Mouse (Mus musculus): ENCODE data around the gene Fmnl1. TPM values are rescaled to one million over a fixed set of nuclear protein-coding genes. Genes with fewer than 3 reads are reported as not detected.

Fmnl1 gene
- polyA plus RNA-seq, 1 experiment from 2014 or later, result 0.78 TPM

GRCm38 (mm10) chr11:103174891-103175391, 4.0 kb downstream of the Fmnl1 start:
- Histone ChIP-seq H3K36me3 (no peaks in the 10 kb centered on the region), H3K4me3 (replicated peaks) (no peak overlapping the region), H3K27me3 (peaks cover 53% of the 10 kb centered on the region), H3K4me2 (no peak overlapping the region), H3K27ac (no peak overlapping the region), H3K4me1 (replicated peaks) (peaks cover 18% of the 10 kb centered on the region), H3K9ac (replicated peaks) (no peak overlapping the region), H3K9me3 (no peaks in the 10 kb centered on the region)
- no peak for ATAC-seq (ENCODE audit: insufficient number of reproducible peaks, insufficient read depth, low FRiP score, low TSS enrichment, low read depth)
- WGBS, result 37% methylated on average over 8 of the region's 8 CpGs

GRCm38 (mm10) chr11:103175688-103176442, 5.0 kb downstream of the Fmnl1 start:
- no peak overlapping the region for H3K4me3 ChIP-seq (replicated peaks)
- ATAC-seq (ENCODE audit: insufficient number of reproducible peaks, insufficient read depth, low FRiP score, low TSS enrichment, low read depth), result no peak
- H3K27ac ChIP-seq, result no peak overlapping the region
- H3K4me2 ChIP-seq, result no peak overlapping the region
- H3K9me3 ChIP-seq, result no peaks in the 10 kb centered on the region
- no peak overlapping the region for H3K9ac ChIP-seq (replicated peaks)
- peaks cover 46% of the 10 kb centered on the region for H3K27me3 ChIP-seq
- no peaks in the 10 kb centered on the region for H3K36me3 ChIP-seq
- H3K4me1 ChIP-seq (replicated peaks), result peaks cover 11% of the 10 kb centered on the region
- WGBS, result 64% methylated on average over 14 of the region's 14 CpGs

- H3K4me3 ChIP-seq (replicated peaks), result no peak overlapping the region
- peaks cover 5% of the 10 kb centered on the region for H3K4me1 ChIP-seq (replicated peaks)
- 90% methylated on average over 1 of the region's 1 CpGs for WGBS
- no peaks in the 10 kb centered on the region for H3K36me3 ChIP-seq
- ATAC-seq (ENCODE audit: insufficient number of reproducible peaks, insufficient read depth, low FRiP score, low TSS enrichment, low read depth), result no peak
- no peak overlapping the region for H3K27ac ChIP-seq
- no peaks in the 10 kb centered on the region for H3K9me3 ChIP-seq
- H3K27me3 ChIP-seq, result peaks cover 39% of the 10 kb centered on the region
- H3K4me2 ChIP-seq, result no peak overlapping the region
- no peak overlapping the region for H3K9ac ChIP-seq (replicated peaks)
These were observed 5.6 kb downstream of the Fmnl1 start for GRCm38 (mm10) chr11:103176510-103176909.

- Histone ChIP-seq H3K9ac (replicated peaks) (no peak overlapping the region), H3K4me3 (replicated peaks) (no peak overlapping the region), H3K4me1 (replicated peaks) (peaks cover 5% of the 10 kb centered on the region), H3K36me3 (no peaks in the 10 kb centered on the region), H3K4me2 (no peak overlapping the region), H3K27me3 (peaks cover 38% of the 10 kb centered on the region), H3K27ac (no peak overlapping the region), H3K9me3 (no peaks in the 10 kb centered on the region)
- WGBS, result 76% methylated on average over 5 of the region's 5 CpGs
- no peak for ATAC-seq (ENCODE audit: insufficient number of reproducible peaks, insufficient read depth, low FRiP score, low TSS enrichment, low read depth)
These were observed 6.3 kb downstream of the Fmnl1 start for GRCm38 (mm10) chr11:103177216-103177615.

GRCm38 (mm10) chr11:103177815-103178485, 7.0 kb downstream of the Fmnl1 start:
- Histone ChIP-seq H3K27me3 (peaks cover 37% of the 10 kb centered on the region), H3K9ac (replicated peaks) (no peak overlapping the region; the same call in 1 of the 2 replicates), H3K4me1 (replicated peaks) (peaks cover 5% of the 10 kb centered on the region), H3K36me3 (no peaks in the 10 kb centered on the region), H3K4me3 (replicated peaks) (no peak overlapping the region), H3K4me2 (no peak overlapping the region), H3K9me3 (no peaks in the 10 kb centered on the region), H3K27ac (no peak overlapping the region)
- WGBS, result 81% methylated on average over 15 of the region's 15 CpGs
- no peak for ATAC-seq (ENCODE audit: insufficient number of reproducible peaks, insufficient read depth, low FRiP score, low TSS enrichment, low read depth)

- 85% methylated on average over 8 of the region's 8 CpGs for WGBS
- no peak overlapping the region for H3K27ac ChIP-seq
- H3K4me3 ChIP-seq (replicated peaks), result no peak overlapping the region
- H3K4me1 ChIP-seq (replicated peaks), result peaks cover 5% of the 10 kb centered on the region
- no peaks in the 10 kb centered on the region for H3K9me3 ChIP-seq
- H3K4me2 ChIP-seq, result no peak overlapping the region
- H3K36me3 ChIP-seq, result no peaks in the 10 kb centered on the region
- H3K27me3 ChIP-seq, result peaks cover 29% of the 10 kb centered on the region
- ATAC-seq (ENCODE audit: insufficient number of reproducible peaks, insufficient read depth, low FRiP score, low TSS enrichment, low read depth), result no peak
- H3K9ac ChIP-seq (replicated peaks), result no peak overlapping the region
These were observed 7.8 kb downstream of the Fmnl1 start for GRCm38 (mm10) chr11:103178748-103179147.

- no peaks in the 10 kb centered on the region for H3K9me3 ChIP-seq
- H3K27me3 ChIP-seq, result peaks cover 32% of the 10 kb centered on the region
- H3K4me3 ChIP-seq (replicated peaks), result no peak overlapping the region
- H3K9ac ChIP-seq (replicated peaks), result no peak overlapping the region
- 50% methylated on average over 1 of the region's 1 CpGs for WGBS
- H3K27ac ChIP-seq, result no peak overlapping the region
- ATAC-seq (ENCODE audit: insufficient number of reproducible peaks, insufficient read depth, low FRiP score, low TSS enrichment, low read depth), result no peak
- H3K4me1 ChIP-seq (replicated peaks), result no peaks in the 10 kb centered on the region; the same call in 1 of the 2 replicates
- H3K4me2 ChIP-seq, result no peak overlapping the region
- no peaks in the 10 kb centered on the region for H3K36me3 ChIP-seq
These were observed 9.5 kb downstream of the Fmnl1 start for GRCm38 (mm10) chr11:103180426-103180825.

GRCm38 (mm10) chr11:103181349-103181748, 10.4 kb downstream of the Fmnl1 start:
- Histone ChIP-seq H3K27ac (no peak overlapping the region), H3K4me3 (replicated peaks) (no peak overlapping the region), H3K36me3 (no peaks in the 10 kb centered on the region), H3K4me2 (no peak overlapping the region), H3K27me3 (peaks cover 36% of the 10 kb centered on the region), H3K9ac (replicated peaks) (no peak overlapping the region), H3K9me3 (no peaks in the 10 kb centered on the region), H3K4me1 (replicated peaks) (no peaks in the 10 kb centered on the region)
- no peak for ATAC-seq (ENCODE audit: insufficient number of reproducible peaks, insufficient read depth, low FRiP score, low TSS enrichment, low read depth)
- WGBS, result 80% methylated on average over 9 of the region's 9 CpGs

GRCm38 (mm10) chr11:103181911-103182310, 11.0 kb downstream of the Fmnl1 start:
- no peaks in the 10 kb centered on the region for H3K4me1 ChIP-seq (replicated peaks)
- no peaks in the 10 kb centered on the region for H3K36me3 ChIP-seq
- no peak overlapping the region for H3K9ac ChIP-seq (replicated peaks)
- H3K27me3 ChIP-seq, result peaks cover 33% of the 10 kb centered on the region
- ATAC-seq (ENCODE audit: insufficient number of reproducible peaks, insufficient read depth, low FRiP score, low TSS enrichment, low read depth), result no peak
- 79% methylated on average over 3 of the region's 3 CpGs for WGBS
- H3K4me2 ChIP-seq, result no peak overlapping the region
- no peak overlapping the region for H3K27ac ChIP-seq
- no peak overlapping the region for H3K4me3 ChIP-seq (replicated peaks)
- no peaks in the 10 kb centered on the region for H3K9me3 ChIP-seq

- Histone ChIP-seq H3K36me3 (no peaks in the 10 kb centered on the region), H3K4me2 (no peak overlapping the region), H3K4me1 (replicated peaks) (no peaks in the 10 kb centered on the region), H3K9ac (replicated peaks) (no peak overlapping the region; the same call in 1 of the 2 replicates), H3K4me3 (replicated peaks) (no peak overlapping the region), H3K9me3 (no peaks in the 10 kb centered on the region), H3K27me3 (peaks cover 33% of the 10 kb centered on the region), H3K27ac (no peak overlapping the region)
- 40% methylated on average over 2 of the region's 2 CpGs for WGBS
- ATAC-seq (ENCODE audit: insufficient number of reproducible peaks, insufficient read depth, low FRiP score, low TSS enrichment, low read depth), result no peak
These were observed 14.0 kb downstream of the Fmnl1 start for GRCm38 (mm10) chr11:103184891-103185290.

- Histone ChIP-seq H3K27me3 (peaks cover 81% of the 10 kb centered on the region), H3K4me2 (peak overlapping the region; percentile 51), H3K9ac (replicated peaks) (peak overlapping the region; percentile 44; the same call in 1 of the 2 replicates), H3K27ac (no peak overlapping the region), H3K36me3 (no peaks in the 10 kb centered on the region), H3K4me1 (replicated peaks) (peaks cover 13% of the 10 kb centered on the region; the same call in 1 of the 2 replicates), H3K9me3 (no peaks in the 10 kb centered on the region), H3K4me3 (replicated peaks) (peak overlapping the region; percentile 27)
- 14% methylated on average over 28 of the region's 28 CpGs for WGBS
- no peak for ATAC-seq (ENCODE audit: insufficient number of reproducible peaks, insufficient read depth, low FRiP score, low TSS enrichment, low read depth)
These were observed 21.5 kb downstream of the Fmnl1 start for GRCm38 (mm10) chr11:103192230-103192955.

Measured in limb, embryonic 12.5 days (tissue).